Mouse (Mus musculus) small intestine, adult 2 months (tissue): ENCODE data around the gene Plekhh2.

Experiments used
- CTCF ChIP-seq: fragments of 200-500 bp; IDR thresholded peaks from 2 replicates; pipeline ENCODE4 v1.5.1; 2012; ENCODE audit warnings: low read depth, mild to moderate bottlenecking, control low read depth, inconsistent platforms, low read length, moderate library complexity, mixed read lengths; ENCODE audit not compliant: insufficient replicate concordance, insufficient read length; ENCODE audit errors: extremely low read depth
- POLR2A ChIP-seq: fragments of 200-500 bp; IDR thresholded peaks from 2 replicates; pipeline ENCODE4 v1.6.1; 2012; ENCODE audit warnings: low read depth, mild to moderate bottlenecking, control low read depth, inconsistent platforms, low read length, moderate library complexity

GRCm38 (mm10) chr17:84510355-84510754 lies 1.3 kb upstream of the Plekhh2 start:
- no peak for TF ChIP-seq CTCF
- TF ChIP-seq POLR2A: no peak
